Mouse (Mus musculus): Measurements from ENCODE around the gene Nfatc2. TPM values are rescaled to one million over a fixed set of nuclear protein-coding genes. Genes with fewer than 3 reads are reported as not detected.

Nfatc2 gene
- total and polyA plus RNA-seq, 2 experiments from 2014 or later = 6.4 to 7.3 TPM

DNA sequence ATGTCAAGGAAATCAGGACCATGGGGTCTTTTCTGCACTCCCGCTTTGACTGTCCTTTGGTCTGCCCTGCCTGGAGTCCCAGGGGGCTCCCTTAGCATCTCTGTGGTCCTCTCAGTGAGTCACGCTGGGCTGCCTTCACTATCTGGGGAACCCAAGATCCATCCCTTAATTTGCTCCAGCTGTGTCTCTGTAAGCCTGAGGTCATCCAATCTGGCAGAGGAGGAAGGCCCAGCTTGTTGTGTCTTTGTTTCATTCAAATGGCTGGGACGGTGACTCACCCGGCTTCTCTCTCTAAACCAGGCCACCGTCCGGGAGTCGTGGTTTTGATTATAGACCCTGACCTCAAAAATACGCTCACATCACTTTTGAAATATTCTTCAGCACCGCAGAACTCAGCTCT lies 135.4 kb downstream of the Nfatc2 start:
- TF ChIP-seq CTCF (IDR thresholded peaks at IDR 0.05) = no peak
- H3K4me3 ChIP-seq (ENCODE audit: low read depth, low read length) = no peak overlapping the region
- ATAC-seq (ENCODE audit: low FRiP score) (no peak), DNase-seq (ENCODE audit: low spot score) (no peak)
- H3K9me3 ChIP-seq (ENCODE audit: low read length) = no peaks in the 10 kb centered on the region
- 50% methylated on average over 9 of the region's 9 CpGs for WGBS
- H3K4me2 ChIP-seq (ENCODE audit: low read depth, low read length, poor library complexity, severe bottlenecking) = no peak overlapping the region
- no peak overlapping the region for H3K27ac ChIP-seq (ENCODE audit: low read depth, low read length)
- no peaks in the 10 kb centered on the region for H3K36me3 ChIP-seq (ENCODE audit: insufficient read depth, low read length)
- H3K4me1 ChIP-seq (ENCODE audit: insufficient read depth, low read length) = no peaks in the 10 kb centered on the region
- no peaks in the 10 kb centered on the region for H3K27me3 ChIP-seq (ENCODE audit: insufficient read depth, low read length)
- H3K9ac ChIP-seq (replicated peaks; ENCODE audit: low read length, poor library complexity, severe bottlenecking) = no peak overlapping the region

DNA sequence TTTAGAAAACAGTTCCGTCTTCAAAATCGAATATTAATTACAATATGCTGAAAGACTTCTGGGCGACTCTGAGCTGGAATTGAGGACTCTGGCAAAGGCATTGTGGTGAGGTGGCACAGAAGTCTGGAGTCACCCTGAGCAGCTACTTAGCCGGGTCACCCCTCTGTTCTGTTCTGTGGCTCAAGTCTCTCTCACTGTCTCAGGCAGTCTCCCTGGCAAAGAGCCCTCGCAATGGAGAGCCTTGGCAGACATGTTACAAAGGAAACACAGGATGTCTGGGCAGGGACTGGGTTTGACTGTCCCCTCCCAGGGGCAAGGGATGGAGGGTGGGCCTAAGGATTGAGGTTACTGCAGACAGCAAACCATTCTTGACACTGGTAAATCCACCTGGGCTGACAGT lies 135.8 kb downstream of the Nfatc2 start:
- H3K4me1 ChIP-seq (ENCODE audit: insufficient read depth, low read length) = no peaks in the 10 kb centered on the region
- no peaks in the 10 kb centered on the region for H3K36me3 ChIP-seq (ENCODE audit: insufficient read depth, low read length)
- H3K27ac ChIP-seq (ENCODE audit: low read depth, low read length) = no peak overlapping the region
- no peak overlapping the region for H3K4me3 ChIP-seq (ENCODE audit: low read depth, low read length)
- H3K9ac ChIP-seq (replicated peaks; ENCODE audit: low read length, poor library complexity, severe bottlenecking) = no peak overlapping the region
- no peak overlapping the region for H3K4me2 ChIP-seq (ENCODE audit: low read depth, low read length, poor library complexity, severe bottlenecking)
- H3K9me3 ChIP-seq (ENCODE audit: low read length) = no peaks in the 10 kb centered on the region
- DNase-seq (ENCODE audit: low spot score) = no peak
- ATAC-seq (ENCODE audit: low FRiP score) = no peak
- no peak for TF ChIP-seq CTCF (IDR thresholded peaks at IDR 0.05)
- WGBS = 67% methylated on average over 5 of the region's 5 CpGs
- no peaks in the 10 kb centered on the region for H3K27me3 ChIP-seq (ENCODE audit: insufficient read depth, low read length)

- Histone ChIP-seq H3K4me3 (ENCODE audit: low read depth, low read length) (no peak overlapping the region), H3K36me3 (ENCODE audit: insufficient read depth, low read length) (no peaks in the 10 kb centered on the region), H3K9me3 (ENCODE audit: low read length) (no peaks in the 10 kb centered on the region), H3K9ac (replicated peaks; ENCODE audit: low read length, poor library complexity, severe bottlenecking) (no peak overlapping the region), H3K27me3 (ENCODE audit: insufficient read depth, low read length) (no peaks in the 10 kb centered on the region), H3K27ac (ENCODE audit: low read depth, low read length) (no peak overlapping the region), H3K4me1 (ENCODE audit: insufficient read depth, low read length) (no peaks in the 10 kb centered on the region), H3K4me2 (ENCODE audit: low read depth, low read length, poor library complexity, severe bottlenecking) (no peak overlapping the region)
- no peak for ATAC-seq (ENCODE audit: low FRiP score)
- no peak for TF ChIP-seq CTCF (IDR thresholded peaks at IDR 0.05)
- 77% methylated on average over 9 of the region's 9 CpGs for whole genome bisulfite sequencing
- no peak for DNase-seq (ENCODE audit: low spot score)
Measured at GRCm38 (mm10) chr2:168461865-168462264, 139.6 kb downstream of the Nfatc2 start.

DNA sequence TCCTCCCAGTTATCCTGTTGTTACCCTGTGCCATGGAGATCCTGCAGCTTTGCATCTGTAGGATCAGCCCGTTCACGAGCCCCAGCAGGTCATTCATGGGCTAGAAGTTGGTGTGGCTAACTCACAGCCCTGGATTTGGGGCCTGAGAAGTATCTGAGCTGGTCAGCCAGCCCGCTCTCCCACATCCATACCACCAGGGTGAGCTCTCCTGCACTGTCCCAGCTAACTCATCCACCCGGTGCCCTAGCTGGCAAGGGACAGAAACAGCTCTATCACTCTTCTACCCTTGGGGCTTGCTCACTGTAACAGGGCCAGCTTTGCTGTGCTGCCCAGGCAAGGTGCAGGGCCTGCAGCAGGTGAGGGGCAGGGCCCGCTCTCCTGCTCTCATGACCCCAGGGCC lies 141.8 kb downstream of the Nfatc2 start:
- H3K4me1 ChIP-seq (ENCODE audit: insufficient read depth, low read length) = no peaks in the 10 kb centered on the region
- no peaks in the 10 kb centered on the region for H3K9me3 ChIP-seq (ENCODE audit: low read length)
- no peaks in the 10 kb centered on the region for H3K27me3 ChIP-seq (ENCODE audit: insufficient read depth, low read length)
- TF ChIP-seq CTCF (IDR thresholded peaks at IDR 0.05) = peak; percentile 28; the same call in 1 of the 2 replicates
- H3K4me3 ChIP-seq (ENCODE audit: low read depth, low read length) = no peak overlapping the region
- ATAC-seq (ENCODE audit: low FRiP score) (no peak), DNase-seq (ENCODE audit: low spot score) (no peak)
- H3K9ac ChIP-seq (replicated peaks; ENCODE audit: low read length, poor library complexity, severe bottlenecking) = no peak overlapping the region
- H3K4me2 ChIP-seq (ENCODE audit: low read depth, low read length, poor library complexity, severe bottlenecking) = no peak overlapping the region
- WGBS = 66% methylated on average over 5 of the region's 5 CpGs
- no peak overlapping the region for H3K27ac ChIP-seq (ENCODE audit: low read depth, low read length)
- no peaks in the 10 kb centered on the region for H3K36me3 ChIP-seq (ENCODE audit: insufficient read depth, low read length)

- Histone ChIP-seq H3K4me1 (ENCODE audit: insufficient read depth, low read length) (no peaks in the 10 kb centered on the region), H3K4me2 (ENCODE audit: low read depth, low read length, poor library complexity, severe bottlenecking) (no peak overlapping the region), H3K27ac (ENCODE audit: low read depth, low read length) (no peak overlapping the region), H3K27me3 (ENCODE audit: insufficient read depth, low read length) (no peaks in the 10 kb centered on the region), H3K36me3 (ENCODE audit: insufficient read depth, low read length) (no peaks in the 10 kb centered on the region), H3K9me3 (ENCODE audit: low read length) (no peaks in the 10 kb centered on the region), H3K4me3 (ENCODE audit: low read depth, low read length) (no peak overlapping the region), H3K9ac (replicated peaks; ENCODE audit: low read length, poor library complexity, severe bottlenecking) (no peak overlapping the region)
- DNase-seq (ENCODE audit: low spot score) (no peak), ATAC-seq (ENCODE audit: low FRiP score) (no peak)
- WGBS = 85% methylated on average over 9 of the region's 9 CpGs
- no peak for TF ChIP-seq CTCF (IDR thresholded peaks at IDR 0.05)
Measured at GRCm38 (mm10) chr2:168458583-168458982, 142.9 kb downstream of the Nfatc2 start.

DNA sequence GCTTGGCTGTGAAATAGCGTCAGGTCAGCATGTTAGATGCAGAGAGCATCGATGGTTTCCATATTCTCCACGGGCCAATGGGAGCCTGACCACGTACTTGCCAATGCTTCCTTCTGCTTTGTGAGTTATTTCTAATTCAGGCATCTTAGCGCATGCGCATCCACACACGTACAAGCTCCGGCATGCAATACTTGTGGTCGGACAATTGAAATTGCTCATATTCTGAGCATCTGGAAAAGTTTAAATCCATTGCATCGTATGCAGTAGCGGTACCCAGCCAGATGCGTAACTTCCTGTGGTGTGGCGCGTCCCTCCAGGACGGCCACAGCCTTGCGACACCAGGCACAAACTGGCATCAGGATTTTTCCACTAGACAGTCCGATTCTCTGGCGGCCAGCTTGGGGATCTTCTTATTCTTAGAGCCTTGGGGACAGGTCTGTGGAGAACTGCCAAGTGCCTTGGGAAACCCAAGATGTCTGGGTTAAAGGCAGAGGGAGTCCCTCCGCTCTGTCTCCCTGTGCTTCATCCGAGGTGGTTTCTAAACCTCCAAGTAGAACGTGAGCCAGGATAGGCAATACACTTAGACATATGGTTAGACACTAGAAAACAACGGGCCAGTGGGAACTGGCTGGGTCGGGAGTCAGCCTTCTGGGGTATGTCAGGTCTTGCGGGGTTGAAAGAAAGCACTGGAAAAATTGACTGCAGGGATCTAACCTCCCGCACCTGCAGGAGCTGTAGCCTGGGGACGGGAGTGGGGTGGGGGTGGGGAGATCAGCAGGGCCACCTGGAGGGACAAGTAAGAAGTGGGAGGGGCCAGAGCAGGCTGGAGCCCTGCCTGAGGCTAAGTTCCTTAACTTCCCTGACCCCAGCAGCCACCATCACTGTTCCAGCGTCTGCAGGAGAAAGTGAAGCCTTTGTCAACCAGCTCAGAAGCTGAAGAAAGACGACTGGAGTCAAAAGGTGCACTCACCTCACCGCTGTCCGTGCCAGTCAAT lies 149.4 kb downstream of the Nfatc2 start:
- no peak for ATAC-seq (ENCODE audit: low FRiP score)
- WGBS = 63% methylated on average over 30 of the region's 30 CpGs

More for the DNA sequence above, 149.4 kb downstream of the Nfatc2 start:
- Histone ChIP-seq H3K4me2 (ENCODE audit: low read depth, low read length, poor library complexity, severe bottlenecking) (no peak overlapping the region), H3K9ac (replicated peaks; ENCODE audit: low read length, poor library complexity, severe bottlenecking) (no peak overlapping the region), H3K9me3 (ENCODE audit: low read length) (no peaks in the 10 kb centered on the region), H3K27ac (ENCODE audit: low read depth, low read length) (no peak overlapping the region), H3K4me3 (ENCODE audit: low read depth, low read length) (no peak overlapping the region), H3K27me3 (ENCODE audit: insufficient read depth, low read length) (no peaks in the 10 kb centered on the region), H3K36me3 (ENCODE audit: insufficient read depth, low read length) (no peaks in the 10 kb centered on the region), H3K4me1 (ENCODE audit: insufficient read depth, low read length) (no peaks in the 10 kb centered on the region)
- no peak for DNase-seq (ENCODE audit: low spot score)
- TF ChIP-seq CTCF (IDR thresholded peaks at IDR 0.05) = no peak
